Comparison of ENCODE assay signal across 12 mouse cellular contexts in genomic region chr12:113011702-113012360, GRCm38 (mm10). TPM values are rescaled to one million over a fixed set of nuclear protein-coding genes. Genes with fewer than 3 reads are reported as not detected.
DNase-seq lines count a peak whose midpoint lies in the region; ATAC-seq and TF ChIP-seq lines count a peak whose summit lies in the region.
"Had no signal": no experiment of that assay in that cellular context is flagged by ENCODE, and none has a peak within 500 bp of the region (broad histone marks: within the 10 kb centered on the region; RNA-seq: fewer than 3 reads in every experiment).

No protein-coding gene starts in this region.

- no peaks in the 10 kb centered on the region for H3K36me3 ChIP-seq in spleen, adult 2 months (ENCODE audit: control insufficient read depth, insufficient read depth, low read length)
- H3K36me3 ChIP-seq in stomach, postnatal 0 days (ENCODE audit: control insufficient read depth, insufficient read depth, low read length), result no peaks in the 10 kb centered on the region
- H3K36me3 ChIP-seq: liver, embryonic 13.5 days had no signal

- TF ChIP-seq CTCF in gastrocnemius, adult 2 months (IDR thresholded peaks at IDR 0.05), result no peak
- no peak for TF ChIP-seq CTCF in spleen, adult 2 months (IDR thresholded peaks at IDR 0.05; ENCODE audit: extremely low read depth, insufficient read depth, insufficient read length, insufficient replicate concordance)
- no peak for TF ChIP-seq CTCF in stomach, postnatal 0 days (IDR thresholded peaks at IDR 0.05; ENCODE audit: low read depth)

- peak overlapping the region; percentile 98; the same call in 1 of the 2 replicates for H3K27ac ChIP-seq in gastrocnemius, adult 2 months
- H3K27ac ChIP-seq in spleen, adult 2 months (ENCODE audit: insufficient read depth, low read length), result peak overlapping the region; percentile 16; the same call in 1 of the 2 replicates
- peak overlapping the region; percentile 95 for H3K27ac ChIP-seq in stomach, postnatal 0 days (replicated peaks)

- peaks cover 10% of the 10 kb centered on the region for H3K4me1 ChIP-seq in spleen, adult 2 months (ENCODE audit: control insufficient read depth, insufficient read depth, insufficient read length)
- peaks cover 6% of the 10 kb centered on the region; the same call in 1 of the 2 replicates for H3K4me1 ChIP-seq in stomach, postnatal 0 days (replicated peaks; ENCODE audit: control insufficient read depth, insufficient read depth)

- intact Hi-C loops in gastrocnemius, adult 2 months (cut with DNase I), result no loop called here
- intact Hi-C loops in gastrocnemius, postnatal 14 days (cut with DNase I; ENCODE audit: low total_unique reads), result no loop called here

- DNase-seq in gastrocnemius, adult 2 months, result no peak
- DNase-seq in gastrocnemius, postnatal 14 days, result no peak
- no peak for DNase-seq in spleen, adult 2 months (ENCODE audit: low read depth in 1 of 2, low spot score in 2 of 2)
- DNase-seq in spleen, adult 12 weeks (ENCODE audit: low spot score), result no peak
- peak; percentile 58 for DNase-seq in kidney, postnatal 14 days
- no peak for DNase-seq in stomach, postnatal 0 days (ENCODE audit: low spot score)
- no peak for DNase-seq in right cerebral cortex, postnatal 25 days
- DNase-seq: liver, embryonic 13.5 days; retina, postnatal 1 day; thymus, adult 2 months had no signal

- ATAC-seq in stomach, postnatal 0 days (ENCODE audit: low FRiP score, low TSS enrichment), result no peak
- no peak for ATAC-seq in granulocyte monocyte progenitor cell, adult 5-6 weeks (replicated peaks; ENCODE audit: poor library complexity, severe bottlenecking)

- no peak overlapping the region for H3K4me3 ChIP-seq in gastrocnemius, adult 2 months
- H3K4me3 ChIP-seq in spleen, adult 2 months (ENCODE audit: extremely low read depth, insufficient read depth, insufficient read length), result no peak overlapping the region
- H3K4me3 ChIP-seq in stomach, postnatal 0 days (ENCODE audit: low read depth, low read length), result no peak overlapping the region
- H3K4me3 ChIP-seq: liver, embryonic 13.5 days had no signal

- no peak for TF ChIP-seq POLR2A in spleen, adult 2 months (IDR thresholded peaks at IDR 0.05; ENCODE audit: low read depth, low read length)

- no peaks in the 10 kb centered on the region for H3K9me3 ChIP-seq in stomach, postnatal 0 days (ENCODE audit: control insufficient read depth, low read length)
- H3K9me3 ChIP-seq: liver, embryonic 13.5 days had no signal

- WGBS in spleen, adult 2 months, result 62% methylated on average over 6 of the region's 6 CpGs
- WGBS in stomach, postnatal 0 days, result 69% methylated on average over 6 of the region's 6 CpGs

- no peaks in the 10 kb centered on the region for H3K27me3 ChIP-seq in spleen, adult 2 months (ENCODE audit: control insufficient read depth, insufficient read depth, low read length)
- H3K27me3 ChIP-seq in stomach, postnatal 0 days (ENCODE audit: control insufficient read depth, insufficient read depth, low read length), result no peaks in the 10 kb centered on the region
- H3K27me3 ChIP-seq: CH12.LX; liver, embryonic 13.5 days had no signal

- no peak overlapping the region for H3K4me2 ChIP-seq in stomach, postnatal 0 days (replicated peaks; ENCODE audit: low read depth)
- H3K4me2 ChIP-seq: liver, embryonic 13.5 days had no signal

- TF ChIP-seq EP300 in stomach, postnatal 0 days (optimal IDR thresholded peaks at IDR 0.05), result no peak

- H3K9ac ChIP-seq in stomach, postnatal 0 days (ENCODE audit: low read length), result no peak overlapping the region
- H3K9ac ChIP-seq: liver, embryonic 13.5 days had no signal

RNA-seq across cellular contexts. Expression of gene Pacs2, which starts 2.5 kb away (rescaled TPM):
- 10 to 100 TPM; 35.9 to 41.0 TPM for total RNA-seq in gastrocnemius, adult 2 months (2021)
- 10 to 100 TPM; 31.9 to 41.4 TPM for total RNA-seq in gastrocnemius, postnatal 14 days (2021)
- polyA plus RNA-seq in spleen, adult 2 months (2012; rRNA removed), result 29.1 and 38.6 TPM in 2 replicates
- polyA plus RNA-seq in stomach, postnatal 0 days (2015; fragmentation: Nextera tagmentation; extraction: Ambion mirVana), result 4.1 and 5.1 TPM in 2 replicates
- 23.7 and 28.5 TPM in 2 replicates for total RNA-seq in granulocyte monocyte progenitor cell, adult 5-6 weeks (2014; fragmentation: Nextera tagmentation)
- total RNA-seq in granulocyte monocyte progenitor cell, adult 5-6 weeks (2017), result 6.9 and 8.8 TPM in 2 replicates

RNA-seq across cellular contexts. Expression of gene Brf1, which starts 11.3 kb away (rescaled TPM):
- 10 to 100 TPM; 20.8 to 21.5 TPM for total RNA-seq in gastrocnemius, adult 2 months (2021)
- total RNA-seq in gastrocnemius, postnatal 14 days (2021), result 10 to 100 TPM; 21.4 to 22.7 TPM
- 127 and 186 TPM in 2 replicates for polyA plus RNA-seq in spleen, adult 2 months (2012; rRNA removed)
- 22.3 and 27.6 TPM in 2 replicates for polyA plus RNA-seq in stomach, postnatal 0 days (2015; fragmentation: Nextera tagmentation; extraction: Ambion mirVana)
- 38.7 and 42.6 TPM in 2 replicates for total RNA-seq in granulocyte monocyte progenitor cell, adult 5-6 weeks (2014; fragmentation: Nextera tagmentation)
- total RNA-seq in granulocyte monocyte progenitor cell, adult 5-6 weeks (2017), result 28.1 and 41.3 TPM in 2 replicates

RNA-seq across cellular contexts. Expression of gene Btbd6, which starts 35.5 kb away (rescaled TPM):
- 10 to 100 TPM; 13.3 to 20.6 TPM for total RNA-seq in gastrocnemius, adult 2 months (2021)
- 10 to 100 TPM in 1 of 2 experiments, 1 to 10 TPM in 1; 7.3 to 10.2 TPM for total RNA-seq in gastrocnemius, postnatal 14 days (2021)
- polyA plus RNA-seq in spleen, adult 2 months (2012; rRNA removed), result 22.3 and 61.1 TPM in 2 replicates
- 17.1 and 19.7 TPM in 2 replicates for polyA plus RNA-seq in stomach, postnatal 0 days (2015; fragmentation: Nextera tagmentation; extraction: Ambion mirVana)
- total RNA-seq in granulocyte monocyte progenitor cell, adult 5-6 weeks (2014; fragmentation: Nextera tagmentation), result 2.4 and 10.5 TPM in 2 replicates
- total RNA-seq in granulocyte monocyte progenitor cell, adult 5-6 weeks (2017), result 3.3 and 6.8 TPM in 2 replicates

Comparison
In these comparisons a context has a peak if more than half of its experiments do, and no peak if none do; other contexts are left out.
1. H3K27ac ChIP-seq: peak in every context shown above with its lines; median percentile 98 in gastrocnemius, adult 2 months; 95 in stomach, postnatal 0 days; 16 in spleen, adult 2 months.